Mouse (Mus musculus) telencephalon, adult 2 months (tissue): Measurements from ENCODE around the gene Bckdk.
"Not testable (repeated sequence)": the region's sequence is repeated elsewhere in the genome, so short reads cannot be mapped to it uniquely, and the experiment has no call there.

ENCODE experiments used
- DNase-seq: peaks from one replicate; pipeline ENCODE4 v3.0.0-alpha.2; 2011; ENCODE audit warnings: low read depth, low spot score

Bckdk gene

GRCm38 (mm10) chr7:127895891-127896290 lies 8.0 kb upstream of the Bckdk start:
- not testable (repeated sequence) for DNase-seq

- no peak for DNase-seq
These were observed 7.5 kb upstream of the Bckdk start for GRCm38 (mm10) chr7:127896384-127896783.

GRCm38 (mm10) chr7:127897542-127897941 lies 6.3 kb upstream of the Bckdk start:
- no peak for DNase-seq

- DNase-seq = no peak
These were observed 5.5 kb upstream of the Bckdk start for GRCm38 (mm10) chr7:127898179-127898956.

GRCm38 (mm10) chr7:127899997-127900396 lies 3.9 kb upstream of the Bckdk start:
- no peak for DNase-seq

GRCm38 (mm10) chr7:127901772-127902171 lies 2.1 kb upstream of the Bckdk start:
- DNase-seq = no peak

GRCm38 (mm10) chr7:127907939-127908338 lies 4.1 kb downstream of the Bckdk start:
- no peak for DNase-seq

GRCm38 (mm10) chr7:127908656-127909055 lies 4.8 kb downstream of the Bckdk start:
- DNase-seq = no peak

- DNase-seq = peak; percentile 93
These were observed 8.4 kb downstream of the Bckdk start, which contains the start of gene Kat8 for GRCm38 (mm10) chr7:127912190-127912871. Kat8 (plus strand) TSS chr7:127912516.

- DNase-seq = no peak
These were observed 9.1 kb downstream of the Bckdk start for GRCm38 (mm10) chr7:127912938-127913337.

- DNase-seq = no peak
These were observed 11.4 kb downstream of the Bckdk start for GRCm38 (mm10) chr7:127915293-127915692.

GRCm38 (mm10) chr7:127918203-127918602 lies 14.3 kb downstream of the Bckdk start:
- DNase-seq = no peak

GRCm38 (mm10) chr7:127919290-127919689 lies 15.4 kb downstream of the Bckdk start:
- DNase-seq = no peak

GRCm38 (mm10) chr7:127921516-127921915 lies 17.6 kb downstream of the Bckdk start:
- DNase-seq = no peak

GRCm38 (mm10) chr7:127922451-127923275 lies 18.8 kb downstream of the Bckdk start:
- peak; percentile 49 for DNase-seq

- no peak for DNase-seq
These were observed 19.8 kb downstream of the Bckdk start for GRCm38 (mm10) chr7:127923714-127924113.

- no peak for DNase-seq
These were observed 21.4 kb downstream of the Bckdk start for GRCm38 (mm10) chr7:127925252-127925651.

GRCm38 (mm10) chr7:127926066-127926465 lies 22.2 kb downstream of the Bckdk start:
- DNase-seq = no peak

GRCm38 (mm10) chr7:127926846-127927245 lies 23.0 kb downstream of the Bckdk start:
- no peak for DNase-seq

GRCm38 (mm10) chr7:127927726-127928125 lies 23.8 kb downstream of the Bckdk start:
- no peak for DNase-seq

- no peak for DNase-seq
These were observed 24.7 kb downstream of the Bckdk start for GRCm38 (mm10) chr7:127928596-127928995.

- no peak for DNase-seq
These were observed 26.0 kb downstream of the Bckdk start, which contains the start of gene Prss8 for GRCm38 (mm10) chr7:127929923-127930322. Prss8 (minus strand) TSS chr7:127930104.
